Mouse (Mus musculus): ENCODE results near the gene Sowaha.

Sowaha gene

GRCm38 (mm10) chr11:53479783-53480301, at the start of gene Sowaha, which contains the start of gene Gm9945:
Sowaha (minus strand) TSS chr11:53480274.
Gm9945 (plus strand) TSS chr11:53480166.
- no peak for DNase-seq (ENCODE audit: low read depth)

- peak; percentile 74 for DNase-seq (ENCODE audit: low read depth)
Observed at GRCm38 (mm10) chr11:53529253-53529557, 49.1 kb upstream of the Sowaha start.

GRCm38 (mm10) chr11:53528397-53529252, 48.6 kb upstream of the Sowaha start:
- no peak for DNase-seq (ENCODE audit: low read depth)

GRCm38 (mm10) chr11:53525461-53525860, 45.4 kb upstream of the Sowaha start:
- DNase-seq (ENCODE audit: low read depth): no peak

GRCm38 (mm10) chr11:53524905-53525304, 44.8 kb upstream of the Sowaha start:
- peak; percentile 35 for DNase-seq (ENCODE audit: low read depth)

GRCm38 (mm10) chr11:53523545-53524405, 43.7 kb upstream of the Sowaha start:
- no peak for DNase-seq (ENCODE audit: low read depth)

GRCm38 (mm10) chr11:53522930-53523329, 42.9 kb upstream of the Sowaha start:
- no peak for DNase-seq (ENCODE audit: low read depth)

- DNase-seq (ENCODE audit: low read depth): no peak
Observed at GRCm38 (mm10) chr11:53522362-53522761, 42.3 kb upstream of the Sowaha start.

- no peak for DNase-seq (ENCODE audit: low read depth)
Observed at GRCm38 (mm10) chr11:53521821-53522131, 41.7 kb upstream of the Sowaha start.

GRCm38 (mm10) chr11:53521120-53521820, 41.2 kb upstream of the Sowaha start:
- peak; percentile 50 for DNase-seq (ENCODE audit: low read depth)

- DNase-seq (ENCODE audit: low read depth): peak; percentile 82
Observed at GRCm38 (mm10) chr11:53520122-53520978, 40.3 kb upstream of the Sowaha start.

- DNase-seq (ENCODE audit: low read depth): peak; percentile 82
Observed at GRCm38 (mm10) chr11:53519207-53520121, 39.4 kb upstream of the Sowaha start, which contains the start of gene Sept8. Sept8 (plus strand) TSS chr11:53519257.

GRCm38 (mm10) chr11:53518759-53519158, 38.7 kb upstream of the Sowaha start:
- no peak for DNase-seq (ENCODE audit: low read depth)

GRCm38 (mm10) chr11:53516775-53517627, 36.9 kb upstream of the Sowaha start:
- DNase-seq (ENCODE audit: low read depth): no peak

- no peak for DNase-seq (ENCODE audit: low read depth)
Observed at GRCm38 (mm10) chr11:53510351-53510750, 30.3 kb upstream of the Sowaha start.

- no peak for DNase-seq (ENCODE audit: low read depth)
Observed at GRCm38 (mm10) chr11:53508591-53508990, 28.5 kb upstream of the Sowaha start.

GRCm38 (mm10) chr11:53508152-53508551, 28.1 kb upstream of the Sowaha start:
- DNase-seq (ENCODE audit: low read depth): peak; percentile 83

- no peak for DNase-seq (ENCODE audit: low read depth)
Observed at GRCm38 (mm10) chr11:53507098-53507805, 27.2 kb upstream of the Sowaha start.

Data from NIH3T3 (cell line).